Mouse (Mus musculus) limb, embryonic 15.5 days (tissue): Measurements from ENCODE around the gene Socs3. TPM values are rescaled to one million over a fixed set of nuclear protein-coding genes. Genes with fewer than 3 reads are reported as not detected.

ENCODE experiments used
- ATAC-seq: fragments of 200-750 bp; cut with Nextera tagmentation; 2 replicates; pipeline ENCODE4 v1.8.0; 2017; ENCODE audit warnings: low read depth, moderate TSS enrichment; ENCODE audit not compliant: insufficient number of reproducible peaks, low FRiP score, low TSS enrichment
- H3K27ac ChIP-seq: fragments of 300-500 bp; sonication (generic); 2 replicates; pipeline ENCODE4 v1.5.1; 2015; ENCODE audit warnings: moderate library complexity, mild to moderate bottlenecking, inconsistent platforms
- H3K27me3 ChIP-seq: fragments of 300-500 bp; sonication (generic); 2 replicates; pipeline ENCODE4 v1.6.1; 2015; ENCODE audit warnings: inconsistent platforms
- H3K36me3 ChIP-seq: fragments of 300-500 bp; sonication (generic); 2 replicates; pipeline ENCODE4 v1.6.1; 2015; ENCODE audit warnings: inconsistent platforms
- H3K4me1 ChIP-seq: fragments of 300-500 bp; sonication (generic); 2 replicates; pipeline ENCODE4 v1.6.1; 2015; ENCODE audit warnings: inconsistent platforms
- H3K4me2 ChIP-seq: fragments of 300-500 bp; sonication (generic); 2 replicates; pipeline ENCODE4 v1.6.1; 2015; ENCODE audit warnings: mild to moderate bottlenecking, inconsistent platforms
- H3K4me3 ChIP-seq: fragments of 300-500 bp; sonication (generic); 2 replicates; pipeline ENCODE4 v1.5.1; 2015; ENCODE audit warnings: mild to moderate bottlenecking, inconsistent platforms
- H3K9ac ChIP-seq: fragments of 300-500 bp; sonication (generic); 2 replicates; pipeline ENCODE4 v1.6.1; 2015; ENCODE audit warnings: inconsistent platforms
- H3K9me3 ChIP-seq: fragments of 300-500 bp; sonication (generic); 2 replicates; pipeline ENCODE4 v1.6.1; 2016; ENCODE audit warnings: inconsistent platforms
- WGBS: fragments of 180-500 bp; shearing (Covaris S2); methylation state at CpG from one replicate; pipeline ENCODE4 v1.1.7; 2015; 5-methylcytosine and 5-hydroxymethylcytosine counted together
- polyA plus RNA-seq: library from polyadenylated mRNA; unstranded; fragments of >200 nt; fragmentation: Nextera tagmentation; extraction: Ambion mirVana; gene quantifications from 2 replicates; pipeline ENCODE4 v1.2.1, GENCODE M21; 2015

The Socs3 gene
- polyA plus RNA-seq, 1 experiment from 2014 or later: 20.3 TPM

DNA sequence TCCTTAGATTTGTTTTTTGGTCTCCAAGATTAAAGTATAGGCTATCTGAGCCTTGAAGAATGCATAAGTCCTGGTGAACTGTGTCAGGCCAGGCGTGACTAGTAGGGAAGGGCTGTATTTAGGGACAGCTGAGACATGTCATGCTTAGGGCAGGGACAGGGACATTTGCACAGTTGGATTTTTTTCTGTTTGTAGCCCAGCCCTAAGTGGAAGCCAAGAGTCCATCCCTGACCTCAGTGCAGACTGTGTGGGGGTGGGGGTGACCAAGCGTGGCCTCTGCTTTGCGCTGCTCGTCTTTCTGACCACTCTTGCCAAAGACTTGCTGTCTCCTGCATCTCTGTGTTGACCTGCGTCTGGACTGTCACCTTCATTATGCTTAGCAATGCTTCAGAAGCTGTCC is 34.4 kb upstream of the Socs3 start:
- no peak overlapping the region for H3K9ac ChIP-seq
- H3K9me3 ChIP-seq: no peaks in the 10 kb centered on the region
- no peak for ATAC-seq
- peaks cover 73% of the 10 kb centered on the region for H3K36me3 ChIP-seq
- no peak overlapping the region for H3K4me3 ChIP-seq
- WGBS: 86% methylated on average over 5 of the region's 5 CpGs
- no peak overlapping the region for H3K4me2 ChIP-seq
- H3K27me3 ChIP-seq: no peaks in the 10 kb centered on the region
- peak overlapping the region; percentile 57 for H3K27ac ChIP-seq
- peaks cover 29% of the 10 kb centered on the region for H3K4me1 ChIP-seq

DNA sequence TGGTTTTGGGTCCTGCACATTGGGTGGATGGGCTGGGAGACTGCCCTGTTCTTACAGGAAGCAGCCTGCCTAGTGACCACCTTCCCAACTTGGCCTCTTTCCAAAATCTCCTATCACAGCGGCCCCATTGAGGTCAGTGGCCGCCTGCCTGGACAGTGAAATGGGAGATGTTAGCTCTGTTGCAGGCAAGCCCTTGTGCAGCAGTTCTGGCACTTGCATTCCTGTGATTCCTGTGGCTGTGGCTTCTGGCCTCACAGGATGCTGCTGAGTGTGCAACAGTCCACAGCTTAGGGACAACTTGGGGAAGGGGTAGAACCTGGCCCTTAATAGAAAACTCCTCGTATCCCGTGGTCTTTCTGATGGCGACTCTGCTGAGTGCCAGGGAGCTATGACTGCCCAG is 33.9 kb upstream of the Socs3 start:
- no peak overlapping the region for H3K9ac ChIP-seq
- WGBS: 75% methylated on average over 5 of the region's 5 CpGs
- H3K27me3 ChIP-seq: no peaks in the 10 kb centered on the region
- peak overlapping the region; percentile 57 for H3K27ac ChIP-seq
- peaks cover 24% of the 10 kb centered on the region for H3K4me1 ChIP-seq
- no peak overlapping the region for H3K4me3 ChIP-seq
- no peaks in the 10 kb centered on the region for H3K9me3 ChIP-seq
- H3K36me3 ChIP-seq: peaks cover 75% of the 10 kb centered on the region
- no peak for ATAC-seq
- no peak overlapping the region for H3K4me2 ChIP-seq

DNA sequence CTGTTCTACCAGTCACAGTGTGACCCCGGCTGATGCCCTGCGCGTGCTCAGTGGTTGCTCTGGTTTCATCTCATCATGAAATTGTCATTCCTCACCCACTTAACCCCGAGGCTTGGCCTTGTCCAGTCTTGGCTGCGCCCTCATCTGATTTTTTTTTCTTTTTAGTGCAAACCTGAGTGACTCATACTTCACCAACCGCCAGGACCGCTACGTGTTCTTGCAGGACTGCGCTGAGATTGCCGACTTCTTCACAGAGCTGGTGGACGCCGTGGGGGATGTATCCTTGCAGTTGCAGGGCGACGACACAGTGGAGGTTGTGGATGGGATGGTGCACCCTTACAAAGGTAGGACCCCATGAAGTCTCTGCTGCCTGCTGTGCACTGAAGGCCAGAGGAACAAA is 33.3 kb upstream of the Socs3 start:
- H3K4me1 ChIP-seq: peaks cover 18% of the 10 kb centered on the region
- no peak overlapping the region; the same call in 1 of the 2 replicates for H3K27ac ChIP-seq
- no peak for ATAC-seq
- H3K27me3 ChIP-seq: no peaks in the 10 kb centered on the region
- H3K9me3 ChIP-seq: no peaks in the 10 kb centered on the region
- H3K9ac ChIP-seq: no peak overlapping the region
- no peak overlapping the region for H3K4me2 ChIP-seq
- H3K36me3 ChIP-seq: peaks cover 78% of the 10 kb centered on the region
- WGBS: 94% methylated on average over 14 of the region's 14 CpGs
- no peak overlapping the region for H3K4me3 ChIP-seq

DNA sequence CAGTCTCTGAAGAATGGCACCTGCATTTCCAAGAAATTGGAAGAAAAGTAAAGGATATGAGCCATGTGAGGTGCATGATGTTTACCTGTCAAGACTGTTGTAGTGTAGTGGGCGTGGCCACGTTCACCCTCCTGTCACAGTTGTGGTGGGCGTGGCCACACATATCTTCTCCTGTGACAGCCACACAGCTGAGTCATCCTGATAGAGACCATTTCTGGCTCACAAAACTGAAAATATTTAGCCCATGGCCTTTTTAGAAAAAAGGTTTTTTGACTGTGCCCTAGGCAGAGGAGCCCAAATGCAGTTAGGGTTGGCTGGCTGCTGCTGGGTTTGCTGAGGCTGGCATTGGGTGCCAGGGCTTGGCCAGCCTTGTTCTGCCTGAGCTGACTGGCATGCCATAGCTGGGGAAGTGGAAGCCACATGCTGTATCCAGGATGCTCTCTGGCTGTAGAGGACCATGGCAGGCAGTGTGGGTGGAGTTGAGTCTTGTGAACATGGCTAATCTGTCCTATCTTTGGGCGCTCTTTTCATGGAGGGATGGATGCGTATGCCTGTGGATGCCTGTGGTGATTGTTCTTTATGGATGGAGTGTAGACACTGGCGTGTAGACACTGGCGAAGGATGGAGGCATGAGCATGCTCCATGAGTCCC is 30.8 kb upstream of the Socs3 start:
- Histone ChIP-seq H3K27me3 (no peaks in the 10 kb centered on the region), H3K9ac (no peak overlapping the region), H3K36me3 (peaks cover 70% of the 10 kb centered on the region), H3K4me3 (no peak overlapping the region), H3K9me3 (no peaks in the 10 kb centered on the region), H3K27ac (no peak overlapping the region), H3K4me1 (peaks cover 16% of the 10 kb centered on the region), H3K4me2 (no peak overlapping the region)
- WGBS: 90% methylated on average over 7 of the region's 7 CpGs
- no peak for ATAC-seq

DNA sequence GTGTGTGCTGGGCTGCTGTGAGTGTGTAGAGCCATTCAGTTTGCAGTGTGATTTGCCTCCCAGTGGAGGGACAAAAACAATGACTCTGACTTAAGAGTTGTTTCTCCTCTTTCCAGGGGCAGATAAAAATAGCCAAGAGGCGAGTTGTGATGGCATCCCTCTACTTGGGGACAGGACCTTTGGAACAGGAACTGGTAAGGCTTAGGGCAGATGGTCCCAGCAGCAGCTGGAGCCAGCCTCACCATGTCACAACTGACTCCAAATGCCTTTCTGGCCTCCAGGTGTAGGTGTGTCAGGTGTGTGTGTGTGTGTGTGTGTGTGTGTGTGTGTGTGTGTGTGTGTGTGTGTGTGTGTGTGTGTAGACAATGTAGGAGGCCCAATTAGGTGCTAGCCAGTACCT is 30.2 kb upstream of the Socs3 start:
- no peak for ATAC-seq
- Histone ChIP-seq H3K27me3 (no peaks in the 10 kb centered on the region), H3K4me1 (peaks cover 22% of the 10 kb centered on the region), H3K36me3 (peaks cover 64% of the 10 kb centered on the region), H3K4me3 (no peak overlapping the region), H3K27ac (no peak overlapping the region), H3K4me2 (no peak overlapping the region), H3K9me3 (no peaks in the 10 kb centered on the region), H3K9ac (no peak overlapping the region)
- WGBS: 64% methylated on average over 1 of the region's 1 CpGs

DNA sequence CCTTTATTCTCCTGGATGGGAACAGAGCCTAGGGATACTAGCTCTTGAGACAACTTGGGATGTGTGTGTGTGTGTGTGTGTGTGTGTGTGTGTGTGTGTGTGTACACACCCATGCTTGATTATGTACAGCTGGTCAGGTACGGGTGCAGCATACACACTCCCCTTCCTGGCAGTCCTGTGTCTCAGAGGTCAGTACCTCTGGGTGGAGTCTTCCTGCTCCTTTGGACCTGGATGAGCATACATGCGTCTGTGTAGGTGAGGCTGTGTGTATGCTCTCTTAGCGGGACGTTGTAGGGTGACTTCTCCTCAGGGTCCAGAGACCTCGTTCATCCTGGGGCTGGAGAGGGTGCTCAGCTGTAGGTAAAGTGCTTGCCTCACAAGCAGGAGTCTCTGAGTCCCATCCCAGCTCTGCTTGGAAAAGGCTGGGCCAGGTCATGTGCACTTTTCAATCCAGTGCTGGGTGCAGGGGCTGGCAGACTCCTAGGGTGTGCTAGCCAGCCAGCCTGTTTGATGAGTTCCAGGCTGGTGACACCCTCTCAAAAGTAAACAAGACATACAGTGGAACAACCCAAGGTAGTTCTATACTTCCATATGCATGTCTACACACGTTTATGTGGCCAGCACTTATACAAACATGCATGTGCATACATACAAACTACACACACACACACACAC is 29.6 kb upstream of the Socs3 start:
- H3K9ac ChIP-seq: no peak overlapping the region
- 84% methylated on average over 6 of the region's 6 CpGs for WGBS
- peaks cover 58% of the 10 kb centered on the region for H3K36me3 ChIP-seq
- no peak overlapping the region for H3K27ac ChIP-seq
- no peak for ATAC-seq
- no peak overlapping the region for H3K4me3 ChIP-seq
- no peak overlapping the region for H3K4me2 ChIP-seq
- no peaks in the 10 kb centered on the region for H3K9me3 ChIP-seq
- peaks cover 28% of the 10 kb centered on the region for H3K4me1 ChIP-seq
- H3K27me3 ChIP-seq: no peaks in the 10 kb centered on the region

DNA sequence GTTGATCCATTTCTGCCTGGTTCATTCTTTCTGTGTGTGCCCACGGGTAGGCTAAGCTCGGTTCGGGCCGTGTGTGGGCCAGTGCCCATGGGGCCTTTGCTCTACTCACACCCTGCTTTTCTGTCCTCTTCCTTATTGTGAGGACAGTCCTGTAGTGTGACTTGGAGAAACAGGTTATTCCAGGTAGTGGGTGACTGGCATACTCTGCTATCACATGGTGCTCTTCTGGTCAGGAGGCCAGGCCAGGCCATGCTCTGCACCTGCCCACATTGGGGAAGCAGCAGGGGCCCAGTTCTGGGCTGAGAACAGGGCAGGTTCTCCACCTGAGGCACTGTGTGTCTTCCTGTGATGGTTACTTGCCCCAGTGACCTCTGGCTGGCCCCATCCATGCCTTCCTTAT is 28.5 kb upstream of the Socs3 start:
- H3K9ac ChIP-seq: no peak overlapping the region
- no peaks in the 10 kb centered on the region for H3K27me3 ChIP-seq
- no peak overlapping the region for H3K27ac ChIP-seq
- no peak for ATAC-seq
- H3K4me1 ChIP-seq: peaks cover 31% of the 10 kb centered on the region
- no peak overlapping the region for H3K4me3 ChIP-seq
- peaks cover 47% of the 10 kb centered on the region for H3K36me3 ChIP-seq
- 96% methylated on average over 4 of the region's 4 CpGs for WGBS
- H3K9me3 ChIP-seq: no peaks in the 10 kb centered on the region
- no peak overlapping the region for H3K4me2 ChIP-seq

DNA sequence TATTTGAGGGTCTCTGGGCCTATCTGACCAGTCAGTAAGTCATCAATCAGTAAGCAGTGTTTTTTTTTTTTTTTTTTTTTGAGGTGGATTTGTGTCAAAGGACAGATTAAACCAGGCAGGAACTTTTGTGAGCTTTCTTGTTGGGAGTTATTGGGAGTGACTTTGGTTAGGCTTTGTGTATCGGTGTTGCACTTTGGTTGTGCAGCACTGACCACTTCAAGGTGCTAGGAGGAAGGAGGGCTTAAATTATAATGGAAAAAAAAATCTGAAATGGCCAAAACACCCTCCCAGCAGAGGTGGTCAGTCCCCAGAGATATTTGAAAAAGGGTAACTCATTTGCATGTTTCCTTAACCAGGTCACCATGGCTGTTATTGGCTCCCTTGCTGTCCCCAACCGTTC is 27.2 kb upstream of the Socs3 start:
- Histone ChIP-seq H3K9me3 (no peaks in the 10 kb centered on the region), H3K36me3 (peaks cover 37% of the 10 kb centered on the region), H3K9ac (no peak overlapping the region), H3K4me1 (peaks cover 40% of the 10 kb centered on the region), H3K4me3 (no peak overlapping the region), H3K27ac (no peak overlapping the region), H3K27me3 (no peaks in the 10 kb centered on the region), H3K4me2 (no peak overlapping the region)
- ATAC-seq: no peak
- WGBS: 92% methylated on average over 2 of the region's 2 CpGs

DNA sequence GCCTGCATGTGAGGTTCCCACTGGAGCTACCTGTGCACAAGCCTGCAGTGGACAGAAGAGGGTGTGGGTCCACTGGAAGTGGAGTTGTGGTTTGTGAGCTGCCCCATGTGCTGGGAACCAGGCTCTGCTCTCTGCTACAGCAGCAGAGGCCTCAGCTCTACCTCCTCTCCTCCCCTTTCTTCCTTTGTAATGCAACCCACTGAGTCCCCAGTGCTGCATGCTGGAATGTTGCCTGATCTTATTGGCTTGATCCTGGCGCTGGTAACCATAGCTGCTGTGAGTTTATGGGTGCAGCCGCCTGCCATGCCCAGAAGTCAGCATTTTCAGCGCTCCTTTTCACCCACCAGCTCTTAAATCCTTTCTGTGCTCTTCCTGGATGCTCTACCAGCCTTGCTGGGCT is 26.2 kb upstream of the Socs3 start:
- H3K4me3 ChIP-seq: no peak overlapping the region
- H3K36me3 ChIP-seq: peaks cover 26% of the 10 kb centered on the region
- no peaks in the 10 kb centered on the region for H3K9me3 ChIP-seq
- peaks cover 40% of the 10 kb centered on the region for H3K4me1 ChIP-seq
- peak overlapping the region; percentile 92 for H3K27ac ChIP-seq
- H3K4me2 ChIP-seq: no peak overlapping the region
- H3K9ac ChIP-seq: no peak overlapping the region
- 26% methylated on average over 3 of the region's 3 CpGs for WGBS
- no peak for ATAC-seq
- no peaks in the 10 kb centered on the region for H3K27me3 ChIP-seq

DNA sequence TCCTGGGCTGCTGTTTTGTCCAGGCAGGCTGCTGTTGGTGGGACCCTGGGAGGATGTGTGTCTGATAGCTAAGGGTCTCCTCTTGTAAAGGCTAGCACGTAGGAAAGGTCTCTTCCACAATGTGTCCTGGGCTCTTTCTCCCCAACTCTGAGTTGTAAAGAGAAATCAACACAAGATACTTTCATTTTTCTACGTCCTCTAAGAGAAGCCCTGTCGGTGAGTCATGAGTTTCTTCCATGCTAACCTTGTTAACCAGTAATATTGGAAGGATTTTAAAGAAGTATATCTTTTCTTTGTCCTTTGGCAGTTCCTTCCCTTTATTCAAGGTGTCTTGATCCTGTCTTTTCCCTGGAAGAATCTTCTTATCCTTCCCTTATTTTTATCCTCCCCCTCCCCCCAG is 25.8 kb upstream of the Socs3 start:
- Histone ChIP-seq H3K9ac (peak overlapping the region; percentile 29; the same call in 1 of the 2 replicates), H3K36me3 (peaks cover 22% of the 10 kb centered on the region), H3K27ac (peak overlapping the region; percentile 92), H3K9me3 (no peaks in the 10 kb centered on the region), H3K4me3 (no peak overlapping the region), H3K4me2 (no peak overlapping the region), H3K27me3 (no peaks in the 10 kb centered on the region), H3K4me1 (peaks cover 40% of the 10 kb centered on the region)
- no peak for ATAC-seq
- 45% methylated on average over 3 of the region's 3 CpGs for WGBS

DNA sequence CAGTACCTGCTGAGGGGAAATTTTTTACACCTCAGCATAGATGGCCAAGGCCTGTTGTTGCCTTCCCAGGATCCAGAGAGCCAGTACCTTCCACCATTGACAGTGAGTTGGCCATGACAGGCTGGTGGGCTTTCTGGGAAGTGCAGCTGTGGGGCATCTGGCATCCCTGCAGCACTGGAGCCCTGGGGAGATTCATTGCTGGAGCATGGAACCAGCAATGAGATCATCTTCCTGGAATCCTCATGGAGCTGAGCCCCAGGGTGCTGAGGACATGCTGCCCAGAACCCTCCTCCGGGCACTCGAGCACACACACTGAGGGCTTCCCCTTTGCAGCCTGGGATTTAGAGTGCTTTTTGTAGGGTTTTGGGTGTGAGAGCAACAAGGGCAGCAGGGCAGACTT is 25.4 kb upstream of the Socs3 start:
- H3K36me3 ChIP-seq: peaks cover 19% of the 10 kb centered on the region
- no peak overlapping the region for H3K4me2 ChIP-seq
- no peak for ATAC-seq
- WGBS: 41% methylated on average over 2 of the region's 2 CpGs
- peak overlapping the region; percentile 29; the same call in 1 of the 2 replicates for H3K9ac ChIP-seq
- no peaks in the 10 kb centered on the region for H3K27me3 ChIP-seq
- H3K9me3 ChIP-seq: no peaks in the 10 kb centered on the region
- no peak overlapping the region for H3K4me3 ChIP-seq
- H3K4me1 ChIP-seq: peaks cover 42% of the 10 kb centered on the region
- H3K27ac ChIP-seq: peak overlapping the region; percentile 92

DNA sequence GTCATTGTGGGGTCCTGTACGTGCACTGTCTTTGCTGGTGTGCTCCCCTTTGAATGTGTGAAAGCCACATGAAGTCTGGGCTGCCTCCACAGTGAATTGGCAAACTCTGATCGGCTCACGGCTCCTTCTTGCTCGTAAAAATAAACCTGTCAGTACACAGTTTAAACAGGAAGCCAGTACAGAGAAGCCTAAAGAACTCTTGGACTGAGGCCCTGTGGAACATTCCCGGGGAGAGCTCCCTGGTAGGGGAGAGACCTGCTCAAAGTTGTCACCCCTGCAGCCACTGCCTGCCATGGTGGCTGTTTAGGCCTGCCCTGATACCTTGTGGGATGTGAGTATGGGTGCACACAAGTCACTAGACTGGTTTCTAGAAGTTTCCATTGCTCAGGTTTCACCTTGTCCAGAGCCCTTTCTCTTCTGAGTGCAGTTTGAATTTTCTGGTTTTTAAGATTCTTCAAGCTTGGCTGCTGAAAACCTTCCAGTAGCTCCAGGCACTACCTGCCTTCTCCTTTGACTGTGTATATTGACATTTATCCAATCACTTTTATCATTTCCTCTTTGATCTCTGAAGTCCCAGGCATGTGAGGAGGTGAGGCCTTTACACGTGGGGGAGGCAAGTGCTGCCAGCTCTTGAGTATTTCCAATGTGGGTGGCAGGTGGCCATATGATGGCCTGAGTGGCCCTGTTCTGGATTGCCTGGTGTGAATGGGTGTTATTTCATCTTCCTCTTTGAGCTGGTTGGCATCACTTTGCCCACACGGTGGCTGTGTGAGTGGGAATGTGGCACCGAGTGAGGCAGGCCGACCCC is 24.6 kb upstream of the Socs3 start:
- H3K4me2 ChIP-seq: peak overlapping the region; percentile 27; the same call in 1 of the 2 replicates
- no peak overlapping the region for H3K4me3 ChIP-seq
- H3K36me3 ChIP-seq: peaks cover 12% of the 10 kb centered on the region
- peak; percentile 50; the same call in 1 of the 2 replicates for ATAC-seq
- H3K27ac ChIP-seq: peak overlapping the region; percentile 92
- peaks cover 43% of the 10 kb centered on the region for H3K4me1 ChIP-seq
- no peaks in the 10 kb centered on the region for H3K27me3 ChIP-seq
- WGBS: 33% methylated on average over 9 of the region's 9 CpGs
- 0 out of 2 replicates have a peak overlapping the region, but pooled peaks have one; percentile 7 for H3K9ac ChIP-seq
- H3K9me3 ChIP-seq: no peaks in the 10 kb centered on the region
